Mouse (Mus musculus): ENCODE data around the gene Casr. TPM values are rescaled to one million over a fixed set of nuclear protein-coding genes. Genes with fewer than 3 reads are reported as not detected.

Casr gene
- not detected for polyA plus RNA-seq (2012; fragmentation: generic; extraction: Trizol)
- long read RNA-seq, experiment 1: 0 reads
- long read RNA-seq, experiment 2: 0 reads

GRCm38 (mm10) chr16:36561386-36562338, at the start of gene Casr:
TSS of gene Casr (minus strand) at chr16:36562141.
- Histone ChIP-seq H3K27me3 (ENCODE audit: control insufficient read depth, insufficient read depth, insufficient read length) (no peaks in the 10 kb centered on the region), H3K36me3 (ENCODE audit: control insufficient read depth, insufficient read depth) (no peaks in the 10 kb centered on the region), H3K79me2 (ENCODE audit: control insufficient read depth, insufficient read depth) (no peaks in the 10 kb centered on the region), H3K79me3 (ENCODE audit: low read depth) (no peaks in the 10 kb centered on the region), H3ac (ENCODE audit: control insufficient read depth, insufficient read length, low read depth) (no peak within 1 kb of the TSS), H3K4me3 (ENCODE audit: insufficient read depth, poor library complexity, severe bottlenecking) (no peak within 1 kb of the TSS)
- TF ChIP-seq MYOD1 (IDR thresholded peaks at IDR 0.05; ENCODE audit: control insufficient read depth, insufficient read length, low read depth) (no peak), FOSL1 (IDR thresholded peaks at IDR 0.05; ENCODE audit: insufficient read depth, low read length, poor library complexity, severe bottlenecking) (no peak), USF1 (IDR thresholded peaks at IDR 0.05; ENCODE audit: low read depth) (no peak), CEBPB (IDR thresholded peaks at IDR 0.05; ENCODE audit: low read depth) (no peak), MAX (IDR thresholded peaks at IDR 0.05) (no peak), MYOG (IDR thresholded peaks at IDR 0.05; ENCODE audit: control insufficient read depth, extremely low read depth, insufficient read length) (no peak), CTCF (IDR thresholded peaks at IDR 0.05; ENCODE audit: control insufficient read depth, insufficient read depth, insufficient read length) (no peak)

GRCm38 (mm10) chr16:36602632-36603031, 40.7 kb upstream of the Casr start:
- Histone ChIP-seq H3K79me2 (ENCODE audit: control insufficient read depth, insufficient read depth) (no peaks in the 10 kb centered on the region), H3K36me3 (ENCODE audit: control insufficient read depth, insufficient read depth) (no peaks in the 10 kb centered on the region), H3K4me3 (ENCODE audit: insufficient read depth, poor library complexity, severe bottlenecking) (no peak overlapping the region), H3K79me3 (ENCODE audit: low read depth) (no peaks in the 10 kb centered on the region), H3K27me3 (ENCODE audit: control insufficient read depth, insufficient read depth, insufficient read length) (no peaks in the 10 kb centered on the region), H3ac (ENCODE audit: control insufficient read depth, insufficient read length, low read depth) (no peak overlapping the region)
- TF ChIP-seq CTCF (IDR thresholded peaks at IDR 0.05; ENCODE audit: control insufficient read depth, insufficient read depth, insufficient read length) (no peak), MAX (IDR thresholded peaks at IDR 0.05) (no peak), MYOG (IDR thresholded peaks at IDR 0.05; ENCODE audit: control insufficient read depth, extremely low read depth, insufficient read length) (no peak), MYOD1 (IDR thresholded peaks at IDR 0.05; ENCODE audit: control insufficient read depth, insufficient read length, low read depth) (no peak), USF1 (IDR thresholded peaks at IDR 0.05; ENCODE audit: low read depth) (no peak), CEBPB (IDR thresholded peaks at IDR 0.05; ENCODE audit: low read depth) (no peak), FOSL1 (IDR thresholded peaks at IDR 0.05; ENCODE audit: insufficient read depth, low read length, poor library complexity, severe bottlenecking) (no peak)

GRCm38 (mm10) chr16:36598265-36598664, 36.3 kb upstream of the Casr start:
- H3K79me3 ChIP-seq (ENCODE audit: low read depth): no peaks in the 10 kb centered on the region
- no peak overlapping the region for H3K4me3 ChIP-seq (ENCODE audit: insufficient read depth, poor library complexity, severe bottlenecking)
- H3K27me3 ChIP-seq (ENCODE audit: control insufficient read depth, insufficient read depth, insufficient read length): no peaks in the 10 kb centered on the region
- H3K36me3 ChIP-seq (ENCODE audit: control insufficient read depth, insufficient read depth): no peaks in the 10 kb centered on the region
- no peaks in the 10 kb centered on the region for H3K79me2 ChIP-seq (ENCODE audit: control insufficient read depth, insufficient read depth)
- TF ChIP-seq CTCF (IDR thresholded peaks at IDR 0.05; ENCODE audit: control insufficient read depth, insufficient read depth, insufficient read length) (no peak), CEBPB (IDR thresholded peaks at IDR 0.05; ENCODE audit: low read depth) (no peak), MAX (IDR thresholded peaks at IDR 0.05) (no peak), MYOG (IDR thresholded peaks at IDR 0.05; ENCODE audit: control insufficient read depth, extremely low read depth, insufficient read length) (no peak), MYOD1 (IDR thresholded peaks at IDR 0.05; ENCODE audit: control insufficient read depth, insufficient read length, low read depth) (no peak), USF1 (IDR thresholded peaks at IDR 0.05; ENCODE audit: low read depth) (no peak), FOSL1 (IDR thresholded peaks at IDR 0.05; ENCODE audit: insufficient read depth, low read length, poor library complexity, severe bottlenecking) (no peak)
- H3ac ChIP-seq (ENCODE audit: control insufficient read depth, insufficient read length, low read depth): no peak overlapping the region

- no peaks in the 10 kb centered on the region for H3K36me3 ChIP-seq (ENCODE audit: control insufficient read depth, insufficient read depth)
- H3K4me3 ChIP-seq (ENCODE audit: insufficient read depth, poor library complexity, severe bottlenecking): no peak overlapping the region
- H3K79me3 ChIP-seq (ENCODE audit: low read depth): no peaks in the 10 kb centered on the region
- no peak overlapping the region for H3ac ChIP-seq (ENCODE audit: control insufficient read depth, insufficient read length, low read depth)
- no peak for TF ChIP-seq CTCF (IDR thresholded peaks at IDR 0.05; ENCODE audit: control insufficient read depth, insufficient read depth, insufficient read length)
- TF ChIP-seq CEBPB (IDR thresholded peaks at IDR 0.05; ENCODE audit: low read depth): no peak
- no peak for TF ChIP-seq FOSL1 (IDR thresholded peaks at IDR 0.05; ENCODE audit: insufficient read depth, low read length, poor library complexity, severe bottlenecking)
- no peak for TF ChIP-seq USF1 (IDR thresholded peaks at IDR 0.05; ENCODE audit: low read depth)
- TF ChIP-seq MYOD1 (IDR thresholded peaks at IDR 0.05; ENCODE audit: control insufficient read depth, insufficient read length, low read depth): no peak
- no peak for TF ChIP-seq MYOG (IDR thresholded peaks at IDR 0.05; ENCODE audit: control insufficient read depth, extremely low read depth, insufficient read length)
- no peak for TF ChIP-seq MAX (IDR thresholded peaks at IDR 0.05)
- H3K79me2 ChIP-seq (ENCODE audit: control insufficient read depth, insufficient read depth): no peaks in the 10 kb centered on the region
- no peaks in the 10 kb centered on the region for H3K27me3 ChIP-seq (ENCODE audit: control insufficient read depth, insufficient read depth, insufficient read length)
Observed at GRCm38 (mm10) chr16:36596671-36597410, 34.9 kb upstream of the Casr start.

GRCm38 (mm10) chr16:36589898-36590297, 28.0 kb upstream of the Casr start:
- TF ChIP-seq CEBPB (IDR thresholded peaks at IDR 0.05; ENCODE audit: low read depth) (no peak), FOSL1 (IDR thresholded peaks at IDR 0.05; ENCODE audit: insufficient read depth, low read length, poor library complexity, severe bottlenecking) (no peak), CTCF (IDR thresholded peaks at IDR 0.05; ENCODE audit: control insufficient read depth, insufficient read depth, insufficient read length) (no peak), MYOD1 (IDR thresholded peaks at IDR 0.05; ENCODE audit: control insufficient read depth, insufficient read length, low read depth) (no peak), USF1 (IDR thresholded peaks at IDR 0.05; ENCODE audit: low read depth) (no peak), MAX (IDR thresholded peaks at IDR 0.05) (no peak), MYOG (IDR thresholded peaks at IDR 0.05; ENCODE audit: control insufficient read depth, extremely low read depth, insufficient read length) (no peak)
- H3K27me3 ChIP-seq (ENCODE audit: control insufficient read depth, insufficient read depth, insufficient read length): no peaks in the 10 kb centered on the region

More at GRCm38 (mm10) chr16:36589898-36590297, 28.0 kb upstream of the Casr start:
- H3K4me3 ChIP-seq (ENCODE audit: insufficient read depth, poor library complexity, severe bottlenecking): no peak overlapping the region
- H3K79me3 ChIP-seq (ENCODE audit: low read depth): no peaks in the 10 kb centered on the region
- no peak overlapping the region for H3ac ChIP-seq (ENCODE audit: control insufficient read depth, insufficient read length, low read depth)
- H3K79me2 ChIP-seq (ENCODE audit: control insufficient read depth, insufficient read depth): no peaks in the 10 kb centered on the region
- H3K36me3 ChIP-seq (ENCODE audit: control insufficient read depth, insufficient read depth): no peaks in the 10 kb centered on the region
